ENCODE assay signal across 10 mouse cellular contexts in the genomic region with DNA sequence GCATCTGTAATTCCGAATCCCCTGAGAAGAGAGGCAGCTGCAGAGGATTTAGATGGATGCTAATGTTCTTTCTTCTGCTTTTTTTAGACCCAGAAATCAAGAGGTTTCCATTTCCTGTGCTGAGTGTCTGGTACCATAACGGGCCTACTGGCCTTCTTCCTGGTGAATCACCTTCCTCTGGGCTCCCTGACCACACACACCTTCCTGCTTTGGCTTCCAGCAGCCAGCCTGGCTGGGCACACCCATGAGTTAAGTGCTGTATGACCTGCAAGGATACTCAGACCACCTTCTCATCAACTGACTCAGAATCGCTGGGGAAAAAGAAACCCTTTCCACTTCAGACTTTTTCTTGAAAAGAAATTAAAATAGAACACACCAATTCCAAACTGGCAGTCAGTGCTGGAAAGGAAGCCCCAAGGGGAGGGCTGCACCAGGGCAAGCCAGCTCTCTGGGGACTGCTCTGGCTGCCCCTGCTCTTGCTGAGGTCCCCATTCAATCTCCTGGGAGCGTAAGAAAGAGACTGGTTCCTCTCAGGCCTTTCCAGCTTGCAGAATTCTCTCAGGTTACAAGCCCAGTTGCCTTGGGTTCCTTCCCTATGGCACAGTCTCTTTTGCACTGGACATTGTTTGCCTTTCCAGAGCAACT. TPM values are rescaled to one million over a fixed set of nuclear protein-coding genes. Genes with fewer than 3 reads are reported as not detected.
DNase-seq lines count a peak whose midpoint lies in the region; ATAC-seq and TF ChIP-seq lines count a peak whose summit lies in the region.
"Had no signal": no experiment of that assay in that cellular context is flagged by ENCODE, and none has a peak within 500 bp of the region (broad histone marks: within the 10 kb centered on the region; RNA-seq: fewer than 3 reads in every experiment).

No protein-coding gene starts in this region.

- H3K4me3 ChIP-seq in hindbrain, postnatal 0 days (ENCODE audit: low read length): no peak overlapping the region
- H3K4me3 ChIP-seq in hindbrain, embryonic 14.5 days (replicated peaks; ENCODE audit: low read length): no peak overlapping the region
- no peak overlapping the region for H3K4me3 ChIP-seq in cerebellum, adult 2 months (replicated peaks; ENCODE audit: insufficient read depth, low read depth, low read length)
- H3K4me3 ChIP-seq: embryonic facial prominence, embryonic 12.5 days had no signal

- H3K27me3 ChIP-seq in hindbrain, postnatal 0 days (ENCODE audit: insufficient read depth, low read length): no peaks in the 10 kb centered on the region
- no peaks in the 10 kb centered on the region for H3K27me3 ChIP-seq in hindbrain, embryonic 14.5 days (ENCODE audit: control insufficient read depth, insufficient read depth, low read length)
- H3K27me3 ChIP-seq in cerebellum, adult 2 months (ENCODE audit: control insufficient read depth, insufficient read depth, low read length): no peaks in the 10 kb centered on the region
- H3K27me3 ChIP-seq: embryonic facial prominence, embryonic 12.5 days had no signal

- TF ChIP-seq POLR2A in cerebellum, adult 2 months (IDR thresholded peaks at IDR 0.05; ENCODE audit: borderline replicate concordance, insufficient read depth, low read length): no peak

- intact Hi-C loops in left cerebral cortex, postnatal 4 days (cut with DNase I): no loop called here

- ATAC-seq in hindbrain, postnatal 0 days: peak; percentile 67; the same call in 1 of the 2 replicates
- no peak for ATAC-seq in hindbrain, embryonic 14.5 days (ENCODE audit: low FRiP score)
- peak; percentile 78 for ATAC-seq in inflammation-experienced regulatory T-cells, adult 6 months

- 0 out of 2 replicates have a peak overlapping the region, but pooled peaks have one; percentile 8 for H3K27ac ChIP-seq in hindbrain, postnatal 0 days
- H3K27ac ChIP-seq in hindbrain, embryonic 14.5 days: no peak overlapping the region
- no peak overlapping the region for H3K27ac ChIP-seq in cerebellum, adult 2 months (ENCODE audit: insufficient read depth, low read length)
- H3K27ac ChIP-seq: embryonic facial prominence, embryonic 12.5 days had no signal

- H3K4me1 ChIP-seq in hindbrain, postnatal 0 days (ENCODE audit: insufficient read depth, low read length): no peaks in the 10 kb centered on the region
- no peaks in the 10 kb centered on the region for H3K4me1 ChIP-seq in hindbrain, embryonic 14.5 days (replicated peaks; ENCODE audit: control insufficient read depth, insufficient read depth, low read length)
- H3K4me1 ChIP-seq in cerebellum, adult 2 months (ENCODE audit: control insufficient read depth, insufficient read depth, low read length): peaks cover 3% of the 10 kb centered on the region; the same call in 1 of the 2 replicates

- H3K9me3 ChIP-seq in hindbrain, postnatal 0 days (ENCODE audit: low read length): no peaks in the 10 kb centered on the region
- H3K9me3 ChIP-seq in hindbrain, embryonic 14.5 days (ENCODE audit: control insufficient read depth, low read length): 0 out of 2 replicates have a peak, but pooled peaks cover 5% of the 10 kb centered on the region
- H3K9me3 ChIP-seq: embryonic facial prominence, embryonic 12.5 days had no signal

- H3K36me3 ChIP-seq in hindbrain, postnatal 0 days (ENCODE audit: insufficient read depth, low read length): no peaks in the 10 kb centered on the region
- no peaks in the 10 kb centered on the region for H3K36me3 ChIP-seq in hindbrain, embryonic 14.5 days (replicated peaks; ENCODE audit: control insufficient read depth, insufficient read depth)
- H3K36me3 ChIP-seq: embryonic facial prominence, embryonic 12.5 days had no signal

- TF ChIP-seq CTCF in hindbrain, postnatal 0 days (IDR thresholded peaks at IDR 0.05; ENCODE audit: low read depth): no peak
- no peak for TF ChIP-seq CTCF in cerebellum, adult 2 months (IDR thresholded peaks at IDR 0.05; ENCODE audit: borderline replicate concordance, insufficient read depth, low read depth, low read length)

- no peak for DNase-seq in hindbrain, postnatal 0 days (ENCODE audit: low spot score)
- DNase-seq in hindbrain, embryonic 14.5 days (ENCODE audit: low spot score): no peak
- peak; percentile 29 for DNase-seq in brain, adult 2 months (ENCODE audit: low read depth, low spot score)
- DNase-seq in natural killer cell, adult 2 months (ENCODE audit: low spot score in 2 of 2): peak; percentile 15 to 27
- DNase-seq in left cerebral cortex, postnatal 4 days: no peak
- DNase-seq in cerebellum, adult 2 months: no peak
- no peak for DNase-seq in c-Kit-positive CD71-positive TER-119-positive erythroid progenitor cells, embryonic 14.5 days (ENCODE audit: low spot score)
- DNase-seq: thymus, postnatal 25 days had no signal

- WGBS in hindbrain, postnatal 0 days: 48% methylated on average over 4 of the region's 4 CpGs
- 64% methylated on average over 4 of the region's 4 CpGs for WGBS in hindbrain, embryonic 14.5 days
- 58% methylated on average over 4 of the region's 4 CpGs for WGBS in cerebellum, adult 2 months

- H3K4me2 ChIP-seq in hindbrain, postnatal 0 days (ENCODE audit: low read depth, low read length): no peak overlapping the region
- no peak overlapping the region for H3K4me2 ChIP-seq in hindbrain, embryonic 14.5 days (replicated peaks)
- H3K4me2 ChIP-seq: embryonic facial prominence, embryonic 12.5 days had no signal

- H3K9ac ChIP-seq in hindbrain, postnatal 0 days (replicated peaks; ENCODE audit: low read length): no peak overlapping the region
- H3K9ac ChIP-seq in hindbrain, embryonic 14.5 days: no peak overlapping the region
- H3K9ac ChIP-seq: embryonic facial prominence, embryonic 12.5 days had no signal

RNA-seq across cellular contexts. Expression of gene Endod1, which starts 15.7 kb away (rescaled TPM):
- total RNA-seq in hindbrain, postnatal 0 days (2014; rRNA removed): 85.8 and 94.7 TPM in 2 replicates
- polyA plus RNA-seq in hindbrain, postnatal 0 days (2015; fragmentation: Nextera tagmentation; extraction: Ambion mirVana): 40.1 and 41.1 TPM in 2 replicates
- 33.4 and 43.7 TPM in 2 replicates for polyA plus RNA-seq in hindbrain, embryonic 14.5 days (2014; fragmentation: Nextera tagmentation; extraction: Ambion mirVana)
- polyA plus RNA-seq in inflammation-experienced regulatory T-cells, adult 6 months (2017; shearing (Covaris generic)): 10 to 100 TPM; 29.2 to 38.6 (median 31.3) TPM
- 10 to 100 TPM; 40.3 to 44.7 TPM for total RNA-seq in left cerebral cortex, postnatal 4 days (2021)
- 106 and 123 TPM in 2 replicates for polyA plus RNA-seq in cerebellum, adult 2 months (2012; rRNA removed)

Comparison
In these comparisons a context has a peak if more than half of its experiments do, and no peak if none do; other contexts are left out.
1. DNase-seq: peak in brain, adult 2 months (single experiment) and natural killer cell, adult 2 months (2 of 2); none in hindbrain, postnatal 0 days (single experiment), hindbrain, embryonic 14.5 days (single experiment), left cerebral cortex, postnatal 4 days (single experiment), cerebellum, adult 2 months (0 of 2) and c-Kit-positive CD71-positive TER-119-positive erythroid progenitor cells, embryonic 14.5 days (single experiment).